Comparison of ENCODE assay signal across 17 mouse cellular contexts in genomic region chr2:154685772-154686171, GRCm38 (mm10).
"Had no signal": no experiment of that assay in that cellular context is flagged by ENCODE, and none has a peak within 500 bp of the region (broad histone marks: within the 10 kb centered on the region; RNA-seq: fewer than 3 reads in every experiment).

No protein-coding gene starts in this region.

- DNase-seq: lung, adult 2 months; lung, postnatal 14 days; lung, postnatal 36 days; right cerebral cortex, postnatal 14 days; thymus, adult 2 months; thymus, postnatal 25 days; thymus, postnatal 4 days had no signal

- H3K27ac ChIP-seq: lung, embryonic 15.5 days; macrophage; midbrain, embryonic 13.5 days; midbrain, embryonic 15.5 days; neural tube, embryonic 12.5 days; stomach, embryonic 15.5 days; stomach, postnatal 0 days had no signal

- H3K4me1 ChIP-seq: lung, embryonic 15.5 days had no signal

- H3K9ac ChIP-seq: lung, embryonic 15.5 days; midbrain, embryonic 13.5 days; midbrain, embryonic 15.5 days; neural tube, embryonic 12.5 days; stomach, embryonic 15.5 days had no signal

- H3K9me3 ChIP-seq: lung, embryonic 15.5 days; megakaryocyte, embryonic 14.5 days; midbrain, embryonic 13.5 days; midbrain, embryonic 15.5 days; neural tube, embryonic 12.5 days; stomach, embryonic 15.5 days had no signal

- H3K4me3 ChIP-seq: lung, embryonic 15.5 days; megakaryocyte, embryonic 14.5 days; midbrain, embryonic 13.5 days; midbrain, embryonic 15.5 days; neural tube, embryonic 12.5 days; stomach, embryonic 15.5 days had no signal

- ATAC-seq: lung, postnatal 0 days; midbrain, embryonic 13.5 days; midbrain, embryonic 15.5 days had no signal

- H3K27me3 ChIP-seq: lung, embryonic 15.5 days; megakaryocyte, embryonic 14.5 days; midbrain, embryonic 13.5 days; midbrain, embryonic 15.5 days; neural tube, embryonic 12.5 days; stomach, embryonic 15.5 days had no signal

- H3K4me2 ChIP-seq: lung, embryonic 15.5 days; midbrain, embryonic 11.5 days; midbrain, embryonic 13.5 days; midbrain, embryonic 15.5 days; neural tube, embryonic 12.5 days; stomach, embryonic 15.5 days had no signal
